Mouse (Mus musculus) MEL-GATA-1-ER (cell line): ENCODE results near the gene Pitpnm2.

Experiments
- DNase-seq: peaks from one replicate; pipeline ENCODE4 v3.0.0-alpha.2; 2012; ENCODE audit warnings: low read depth; ENCODE audit errors: extremely low read depth

Pitpnm2 gene

DNA sequence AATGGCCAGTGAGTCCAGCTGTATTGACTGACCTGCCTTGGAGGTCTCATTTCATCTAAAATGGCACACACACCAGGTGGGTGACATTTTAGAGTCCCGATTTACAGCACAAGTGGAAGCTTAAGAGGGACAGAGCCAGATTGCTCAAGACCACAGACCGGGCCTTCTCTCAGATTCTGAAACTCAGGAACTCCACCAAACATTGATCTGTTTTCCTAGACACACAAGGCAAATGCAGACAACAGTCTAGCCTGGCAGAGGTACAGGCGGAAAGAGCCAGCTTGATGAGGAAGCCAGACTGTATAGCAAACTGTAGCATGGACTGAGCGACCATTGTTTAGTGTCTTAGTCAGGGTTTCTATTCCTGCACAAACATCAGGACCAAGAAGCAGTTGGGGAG, 46.3 kb downstream of the Pitpnm2 start:
- DNase-seq = no peak

DNA sequence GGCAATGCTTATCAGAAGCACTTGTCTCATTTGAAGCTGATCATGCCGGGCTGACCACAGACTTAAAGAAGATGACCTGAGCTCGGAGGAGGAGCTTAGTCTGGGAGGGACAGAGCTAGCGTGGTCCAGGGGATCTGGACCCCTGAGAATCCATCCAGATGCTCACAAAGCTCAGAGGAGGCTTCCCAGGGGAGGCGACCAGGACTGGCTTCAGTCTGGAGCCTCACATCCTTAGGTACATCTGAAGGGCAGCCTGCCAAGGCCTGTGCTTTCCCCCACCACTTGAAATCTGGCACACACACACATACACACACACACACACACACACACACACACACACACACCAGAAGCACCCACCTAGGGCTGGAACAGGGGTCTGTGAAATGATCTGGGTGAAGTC, 47.5 kb downstream of the Pitpnm2 start:
- DNase-seq = no peak

DNA sequence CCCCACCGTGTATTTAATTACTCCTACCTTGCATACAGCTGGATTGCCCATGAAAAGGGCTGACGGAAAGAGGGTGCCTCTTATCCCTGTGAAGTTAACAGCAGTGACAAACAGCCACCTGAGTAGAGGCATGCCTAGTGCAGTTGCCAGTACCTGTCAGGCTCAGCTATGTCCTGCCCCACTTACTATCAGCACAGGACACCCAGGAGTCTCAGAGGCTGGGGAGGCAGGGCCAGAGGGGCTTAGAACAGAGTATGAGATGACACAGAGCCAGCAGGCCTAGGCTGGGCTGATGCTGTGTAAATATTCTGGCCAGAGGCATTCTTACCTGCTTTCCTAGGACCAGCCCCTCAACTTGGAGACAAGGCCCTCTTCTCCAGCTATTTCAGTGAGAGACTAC, 48.0 kb downstream of the Pitpnm2 start:
- DNase-seq = no peak

DNA sequence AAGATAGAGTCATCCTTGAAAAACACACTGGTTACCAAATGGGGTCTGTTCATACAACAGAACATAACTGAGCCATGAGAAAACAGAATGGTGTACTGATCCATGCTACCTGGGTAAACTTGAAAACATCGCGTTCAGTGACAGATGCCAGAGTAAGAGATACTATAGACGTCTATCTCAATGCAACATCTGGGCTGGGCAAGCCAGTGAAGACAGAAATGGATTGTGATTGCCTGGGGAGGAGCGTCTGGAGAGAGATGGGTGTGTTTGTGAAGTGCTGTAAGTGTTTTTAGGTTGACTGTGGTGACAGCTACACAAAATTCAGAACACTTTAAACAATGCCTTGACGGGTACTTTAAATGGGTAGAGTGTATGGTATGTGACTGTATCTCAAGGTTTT, 48.7 kb downstream of the Pitpnm2 start:
- DNase-seq = no peak

DNA sequence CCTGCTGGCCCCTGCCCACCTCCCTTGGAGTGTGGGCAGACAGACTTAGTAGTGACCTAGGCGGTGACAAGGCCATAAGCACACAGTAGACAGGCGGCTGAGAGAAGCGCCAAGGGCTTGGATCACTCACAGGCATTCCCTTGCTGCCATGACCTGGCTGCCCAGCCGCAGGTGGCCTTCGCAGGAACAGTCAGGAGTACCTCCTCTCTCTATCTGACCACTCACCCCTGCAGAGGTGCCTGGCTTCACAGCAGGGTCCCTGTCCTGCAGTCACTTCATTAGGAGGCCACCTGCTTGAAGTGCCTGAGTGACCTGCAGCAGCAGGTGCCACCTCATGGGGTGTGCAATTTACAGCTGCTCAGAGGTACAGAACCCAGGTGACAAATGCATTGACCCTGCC, 50.4 kb downstream of the Pitpnm2 start:
- DNase-seq = no peak

DNA sequence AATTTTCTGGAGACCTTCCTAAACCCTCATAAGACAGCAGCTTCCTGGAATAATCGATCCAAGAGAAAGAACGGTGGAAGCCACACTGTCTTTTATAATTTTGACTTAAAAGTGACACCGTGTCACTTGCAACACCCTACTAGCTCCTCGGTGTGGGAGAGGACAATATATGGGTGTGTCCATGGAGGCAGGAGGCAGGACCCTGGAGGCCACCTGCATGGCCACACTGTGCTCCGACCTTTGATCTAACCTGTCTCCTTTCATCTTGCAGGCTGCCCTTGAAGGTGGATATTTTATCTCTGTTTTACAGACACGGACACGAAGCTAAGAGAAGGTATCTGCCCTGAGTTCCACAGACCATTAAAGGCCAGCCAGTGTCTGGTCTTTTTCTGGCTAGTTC, 51.1 kb downstream of the Pitpnm2 start:
- DNase-seq = no peak

DNA sequence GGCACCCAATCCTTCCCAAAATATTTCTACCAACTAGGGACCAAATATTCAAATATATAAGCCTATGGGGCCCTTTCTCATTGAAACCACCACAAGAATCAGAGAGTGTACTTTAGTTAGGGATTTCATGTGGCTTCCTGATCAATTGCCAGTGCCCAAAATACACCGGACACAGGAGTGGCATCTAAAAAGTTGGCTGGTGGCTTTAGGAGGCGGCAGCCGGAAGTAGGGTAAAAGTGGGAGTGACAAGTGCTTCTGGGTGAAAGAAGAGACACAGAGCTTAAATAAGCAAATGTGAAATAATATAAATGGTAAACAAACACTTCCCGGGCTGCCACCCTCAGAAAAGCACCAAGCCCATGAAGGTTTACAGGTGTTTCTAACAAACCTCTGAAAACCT, 53.5 kb downstream of the Pitpnm2 start:
- DNase-seq = no peak

DNA sequence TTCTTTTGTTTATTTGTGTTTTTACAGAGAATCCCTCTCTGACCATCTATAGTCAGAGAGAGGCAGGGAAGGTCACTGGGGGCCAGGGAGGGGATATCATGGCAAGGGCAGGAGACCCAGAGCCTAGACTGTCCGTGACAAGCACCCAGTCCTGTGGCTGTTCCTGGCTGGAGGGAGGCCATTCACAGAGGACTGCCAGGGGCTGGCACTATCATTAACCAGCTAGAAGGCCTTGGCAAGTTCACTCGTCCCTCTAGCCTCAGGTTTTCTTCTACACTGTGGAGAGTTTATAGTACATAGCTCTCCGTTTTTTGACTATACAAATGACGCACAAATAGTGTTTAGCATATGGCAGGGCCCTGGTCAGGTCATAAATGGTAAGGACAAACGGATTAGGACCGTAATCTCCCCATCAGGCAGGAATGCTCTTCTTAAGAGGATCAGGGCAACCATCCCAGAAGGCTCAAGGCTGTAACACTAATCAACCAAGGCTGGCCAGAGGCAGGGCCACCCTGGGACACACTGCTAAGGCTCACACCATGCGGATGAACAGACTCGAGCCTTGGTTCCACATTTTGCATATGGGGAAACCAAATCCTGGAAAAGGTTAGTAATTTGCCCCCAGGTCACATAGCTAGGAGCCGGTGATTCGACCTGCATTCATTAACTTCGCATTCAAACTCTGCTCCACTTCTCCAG, 55.0 kb downstream of the Pitpnm2 start:
- no peak for DNase-seq

DNA sequence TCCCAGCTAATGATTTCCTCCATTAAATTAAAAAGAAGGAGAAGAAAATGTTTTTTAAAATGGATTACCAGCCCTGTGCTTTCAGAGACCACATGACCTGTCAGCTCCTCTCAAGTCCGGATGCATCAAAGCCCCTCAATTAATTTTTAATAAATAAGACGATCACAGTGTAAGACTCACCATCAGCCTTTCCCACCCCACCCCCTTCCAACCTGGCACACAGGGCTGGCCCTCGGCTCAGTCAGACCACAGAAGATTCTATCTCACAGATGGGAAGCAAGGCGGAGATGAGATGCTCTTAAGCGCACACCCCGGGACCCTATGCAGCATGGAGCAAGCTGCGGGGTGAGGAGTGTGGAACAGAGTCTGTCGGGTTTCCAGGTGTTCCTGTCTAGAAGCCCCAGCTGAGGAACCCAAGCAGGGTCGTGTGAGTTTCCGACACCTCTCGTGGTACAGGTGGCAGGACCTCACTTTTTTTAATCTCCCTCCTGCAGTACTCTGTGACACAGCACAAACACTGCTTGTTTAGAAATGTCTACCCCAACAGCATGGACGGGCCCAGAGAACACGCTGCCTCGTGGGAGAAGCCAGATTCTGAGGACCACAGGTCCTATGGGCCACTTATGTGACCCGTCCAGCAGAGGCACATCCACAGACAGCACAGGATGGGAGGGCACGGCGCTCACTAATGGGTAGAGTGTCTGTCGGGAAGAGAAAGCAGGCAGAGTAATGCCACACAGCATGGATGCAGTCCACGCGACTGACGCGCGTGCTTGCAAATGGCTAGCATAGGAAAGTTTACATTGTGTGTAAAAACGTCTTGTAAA, 56.1 kb downstream of the Pitpnm2 start:
- DNase-seq = no peak

DNA sequence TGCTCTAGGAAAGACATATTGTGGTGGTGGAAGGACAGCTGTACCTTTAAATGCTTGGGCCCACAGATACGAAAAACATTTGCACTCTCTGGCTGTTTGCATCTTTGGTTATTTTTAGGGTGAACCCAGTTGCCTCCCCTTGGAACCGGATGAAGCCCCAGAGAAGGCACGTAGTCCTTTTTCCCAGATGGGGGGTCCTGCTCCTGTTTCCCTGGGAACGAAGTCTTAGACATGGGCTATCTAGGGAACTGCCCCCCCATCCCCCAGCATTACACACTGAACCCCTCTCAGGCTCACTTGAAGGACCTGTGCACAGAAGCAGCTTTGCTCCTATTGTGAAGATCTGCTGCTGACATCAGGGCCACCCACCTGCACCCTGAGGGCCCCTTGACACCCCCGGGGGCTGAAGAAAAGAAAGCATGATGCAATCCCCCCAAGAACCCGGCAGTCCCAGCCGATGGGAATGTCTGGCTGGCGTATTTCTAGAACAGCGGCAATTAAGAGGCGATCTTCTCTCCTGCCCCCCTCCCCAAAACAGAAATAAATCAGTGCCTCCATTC, 56.8 kb downstream of the Pitpnm2 start:
- DNase-seq = no peak

DNA sequence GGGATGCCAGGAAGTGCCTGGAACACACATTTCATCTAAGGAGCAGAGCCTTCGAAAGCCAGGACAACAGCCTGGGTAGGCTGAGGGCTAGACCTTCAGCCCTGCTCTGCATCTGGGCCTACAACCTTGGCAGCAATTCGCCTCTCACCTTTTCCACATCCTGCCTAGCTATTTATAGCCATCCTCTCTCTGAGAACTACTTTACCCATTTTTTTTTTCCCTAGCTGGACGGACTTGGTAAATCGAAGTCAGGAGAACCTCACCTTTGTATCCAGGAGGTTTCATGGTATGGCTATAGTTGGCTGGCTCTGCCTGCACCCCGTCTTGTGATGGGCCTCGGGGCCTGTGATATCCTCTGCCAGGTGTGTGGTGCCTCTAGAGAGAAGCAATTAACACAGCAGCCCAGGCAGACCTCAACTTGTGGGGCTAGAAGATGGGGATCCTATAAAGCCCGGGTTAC, 57.3 kb downstream of the Pitpnm2 start:
- no peak for DNase-seq

DNA sequence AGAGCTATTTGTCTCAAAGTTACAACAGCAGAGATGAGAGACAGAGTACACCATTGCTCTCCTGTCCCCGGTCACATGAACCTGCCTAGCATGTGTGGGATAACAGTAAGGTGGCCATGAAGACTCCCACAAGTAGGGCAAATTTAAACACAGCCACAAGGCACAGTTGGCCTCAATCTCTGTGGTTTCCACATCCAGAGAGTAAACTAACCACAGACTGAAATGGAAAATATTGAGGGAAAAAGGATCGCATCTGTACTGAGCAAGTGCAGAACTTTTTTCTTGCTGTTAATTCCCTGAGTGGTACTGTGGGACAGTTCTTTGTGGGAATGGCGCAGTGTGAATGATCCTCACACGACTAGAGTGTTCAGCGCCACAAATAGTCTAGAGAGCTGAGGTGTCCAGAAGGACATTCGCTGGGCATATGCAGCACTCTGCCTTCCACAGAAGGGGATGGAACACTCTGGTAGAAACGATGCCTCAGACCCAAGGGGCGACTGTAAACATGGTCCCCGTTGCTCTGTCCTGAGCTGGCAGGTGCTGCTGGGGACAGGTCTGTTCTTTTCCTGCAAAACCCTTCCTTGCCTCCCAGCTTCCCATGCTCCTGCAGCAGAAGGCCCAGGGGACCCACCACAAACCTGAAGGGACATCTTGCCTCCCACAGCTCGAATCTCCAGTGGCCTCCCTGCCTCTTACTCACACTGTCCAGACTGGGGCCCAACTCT, 59.3 kb downstream of the Pitpnm2 start:
- no peak for DNase-seq

DNA sequence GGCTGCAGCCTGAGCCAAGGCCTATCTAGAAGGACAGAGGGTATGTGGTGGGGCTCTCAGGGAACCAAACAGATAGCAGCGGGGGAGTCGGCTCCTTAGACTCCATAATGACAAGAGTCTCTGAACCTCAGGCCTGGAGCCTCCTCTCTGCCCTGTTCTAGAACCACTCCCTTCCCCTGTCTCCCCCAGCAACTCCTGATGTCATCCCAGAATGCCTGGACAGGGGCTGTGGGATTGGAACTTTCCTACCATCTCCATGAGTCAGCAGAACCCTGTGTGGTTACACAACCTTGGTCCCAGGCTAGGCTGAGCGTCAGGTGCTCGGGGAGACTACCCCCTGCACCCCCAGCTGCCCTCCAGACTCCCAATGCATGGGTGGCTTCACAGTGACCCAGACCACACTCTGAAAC, 60.0 kb downstream of the Pitpnm2 start:
- no peak for DNase-seq

DNA sequence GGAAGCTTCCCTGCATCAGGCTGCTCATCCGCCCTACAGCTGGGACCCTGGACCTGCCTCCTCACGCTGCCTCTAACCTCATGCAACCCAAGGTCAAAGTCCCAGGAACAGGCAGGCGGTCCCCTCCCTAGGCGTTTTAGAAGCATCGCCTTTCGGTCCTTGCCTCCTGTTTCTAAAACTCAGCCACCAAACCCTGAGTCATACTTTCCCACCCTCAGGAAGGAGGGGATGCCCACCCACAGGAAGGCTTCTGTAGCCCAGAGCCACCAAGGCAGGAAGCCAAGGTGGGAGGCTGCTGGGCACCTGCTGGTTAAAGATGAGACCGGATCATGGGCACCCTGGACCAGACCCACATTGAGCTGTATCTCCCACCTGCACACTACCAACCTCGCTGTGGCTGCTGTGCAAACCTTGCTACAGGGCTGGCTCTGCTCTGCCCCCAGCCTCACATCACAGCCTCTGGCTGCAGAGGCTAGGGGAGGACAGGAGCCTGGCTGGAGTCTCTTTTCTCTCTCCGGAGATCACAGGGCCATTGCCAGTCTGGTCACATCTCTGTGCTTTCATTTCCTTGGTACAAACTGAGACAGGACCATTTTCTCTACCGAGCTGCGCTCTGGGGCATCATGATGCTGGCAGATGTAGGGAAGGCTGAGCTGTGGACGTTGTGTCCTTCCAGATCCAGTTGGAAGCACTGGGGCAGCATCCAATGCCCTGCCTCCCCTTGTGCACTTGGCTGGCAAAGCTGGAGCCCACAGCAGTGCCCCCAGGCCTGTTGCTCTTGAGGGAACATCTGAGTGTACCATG, 61.9 kb downstream of the Pitpnm2 start:
- DNase-seq = no peak

DNA sequence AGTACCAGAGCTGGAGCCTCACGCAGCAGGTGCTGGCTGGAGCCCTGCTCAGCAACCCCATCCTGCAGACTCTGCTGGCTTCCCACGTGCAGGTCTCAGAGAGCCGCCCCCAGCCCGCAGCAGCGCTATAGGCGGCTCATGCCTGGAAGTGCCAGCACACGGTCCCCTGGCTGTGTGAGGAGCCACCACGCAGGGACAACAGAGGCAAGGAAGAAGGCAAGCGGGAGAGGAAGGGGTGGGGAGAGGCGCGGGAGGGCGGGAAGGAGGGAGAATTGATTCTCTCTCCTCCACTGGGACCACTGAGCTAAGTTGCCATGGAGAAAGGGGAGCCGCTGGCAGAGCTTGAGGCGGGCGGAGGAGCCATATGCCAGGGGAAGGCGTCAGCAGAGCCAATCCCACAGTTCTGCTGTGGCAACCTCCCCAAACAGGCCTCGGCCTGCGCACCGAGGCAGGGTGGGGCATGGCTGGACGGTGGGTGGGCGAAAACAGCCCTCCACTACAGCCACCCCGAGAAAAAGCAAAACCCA, 62.5 kb downstream of the Pitpnm2 start:
- DNase-seq = no peak

DNA sequence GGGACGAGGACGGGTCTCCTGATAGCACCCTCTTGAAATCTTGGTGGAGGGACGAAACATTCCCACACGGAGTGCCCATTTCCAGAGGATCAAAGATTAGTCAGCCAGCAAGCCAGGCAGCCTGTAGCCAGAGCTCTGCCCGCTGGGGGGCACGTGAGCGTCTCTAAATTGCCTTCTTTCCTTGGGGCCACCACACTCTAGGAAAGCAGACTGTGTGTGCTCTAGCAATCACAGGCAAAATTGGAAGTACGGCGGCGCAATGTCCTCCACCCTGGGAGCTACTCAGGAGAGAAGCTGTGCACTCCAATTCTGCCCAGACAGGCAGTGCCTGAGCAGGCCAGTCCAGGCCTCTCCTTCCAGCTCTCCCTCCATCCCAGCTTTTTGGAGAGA, 63.1 kb downstream of the Pitpnm2 start:
- DNase-seq = no peak

DNA sequence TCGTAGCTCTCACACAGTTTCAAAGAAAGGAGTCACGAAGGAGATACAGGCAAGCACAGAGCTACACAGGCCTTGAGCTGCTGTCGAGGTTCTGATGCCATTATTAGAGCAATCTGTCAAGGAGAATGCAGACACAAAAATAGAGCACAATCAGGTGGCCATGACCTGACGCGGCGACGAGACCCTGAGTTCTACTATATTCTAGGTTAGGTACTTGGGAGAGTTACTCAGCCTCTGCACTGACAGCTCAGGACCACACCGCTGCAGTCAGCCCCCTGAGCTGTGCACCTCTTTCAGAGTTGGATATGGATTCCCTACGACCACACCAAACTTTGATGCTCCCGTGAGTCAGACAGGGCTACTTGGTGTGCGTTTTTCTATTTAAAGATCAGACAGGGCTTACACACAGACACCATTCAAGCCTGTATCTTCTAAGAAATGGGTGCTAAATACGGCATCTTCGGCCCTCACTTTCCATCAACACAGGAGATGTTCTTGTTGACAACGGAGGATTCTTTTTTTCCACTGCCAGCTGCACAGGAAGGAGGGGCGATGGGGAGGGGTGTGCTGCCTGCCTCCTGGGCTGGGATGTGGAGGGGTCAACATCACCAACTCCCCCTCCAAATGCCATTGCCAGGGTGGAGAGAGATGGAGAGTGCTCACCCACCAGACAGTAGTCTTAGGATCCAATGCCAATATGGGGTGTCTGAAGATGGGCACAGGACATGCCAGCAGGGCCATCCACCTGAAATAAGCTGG, 63.7 kb downstream of the Pitpnm2 start:
- no peak for DNase-seq

DNA sequence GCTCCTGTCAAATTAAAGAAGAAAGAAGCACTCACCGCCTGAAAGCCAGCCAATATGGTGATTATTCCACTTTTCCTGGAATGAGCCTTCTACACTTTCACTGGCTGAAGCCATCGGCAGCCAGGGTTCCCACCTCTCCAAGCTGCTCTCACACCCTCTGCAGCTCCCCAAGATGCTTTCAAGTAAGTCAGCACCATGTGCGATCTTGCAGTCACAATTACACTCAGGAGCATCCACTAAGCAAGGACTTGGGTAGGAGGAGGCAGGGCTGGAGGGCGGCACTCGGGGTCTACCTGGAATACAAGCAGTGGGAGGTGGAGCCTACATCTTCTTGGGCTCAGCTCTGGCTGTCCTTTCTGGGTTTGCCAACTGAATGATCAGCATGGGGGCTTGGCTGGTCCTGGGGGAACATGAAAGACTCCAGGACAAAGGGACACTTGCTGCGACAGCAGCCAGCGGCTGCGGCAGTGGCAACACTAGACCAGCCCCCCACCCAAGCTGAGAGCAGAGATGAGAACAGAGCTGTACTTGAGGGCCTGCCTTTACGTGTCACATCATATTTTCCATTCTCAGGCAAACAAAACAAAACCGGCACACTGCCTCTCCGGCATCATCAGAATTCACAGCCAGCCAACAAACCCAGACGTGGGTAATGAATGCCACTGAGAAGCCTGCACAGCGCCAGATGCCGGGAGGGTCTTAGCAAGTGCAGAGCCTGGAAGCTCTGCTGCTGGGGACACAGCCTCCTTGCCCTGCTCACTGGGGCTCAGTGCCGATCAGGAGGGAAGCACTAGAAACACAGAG, 64.5 kb downstream of the Pitpnm2 start:
- DNase-seq = no peak

DNA sequence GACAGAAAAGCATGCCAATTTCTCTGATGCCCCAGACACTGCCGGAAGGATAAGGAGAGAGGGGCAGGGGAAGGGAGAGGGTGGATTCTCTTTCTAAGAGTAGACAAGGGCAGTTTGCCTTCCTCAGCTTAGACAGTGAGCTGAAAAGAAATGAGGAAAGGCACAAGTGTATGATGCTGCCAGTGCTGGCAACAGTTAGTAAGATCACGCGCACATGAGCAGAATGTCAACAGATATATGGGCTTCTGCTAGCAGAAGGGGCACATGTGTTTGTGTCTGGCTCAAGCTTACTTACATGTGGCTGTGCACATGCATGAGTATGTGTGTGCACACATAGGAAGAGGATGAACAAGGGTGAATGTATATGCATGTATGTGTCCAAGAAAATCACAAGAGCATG, 65.4 kb downstream of the Pitpnm2 start:
- DNase-seq = no peak
